Mouse (Mus musculus): ENCODE measurements around the gene Mier3. TPM values are rescaled to one million over a fixed set of nuclear protein-coding genes. Genes with fewer than 3 reads are reported as not detected.

Gene Mier3
- polyA plus RNA-seq, 1 experiment from 2014 or later: 15.5 TPM

DNA sequence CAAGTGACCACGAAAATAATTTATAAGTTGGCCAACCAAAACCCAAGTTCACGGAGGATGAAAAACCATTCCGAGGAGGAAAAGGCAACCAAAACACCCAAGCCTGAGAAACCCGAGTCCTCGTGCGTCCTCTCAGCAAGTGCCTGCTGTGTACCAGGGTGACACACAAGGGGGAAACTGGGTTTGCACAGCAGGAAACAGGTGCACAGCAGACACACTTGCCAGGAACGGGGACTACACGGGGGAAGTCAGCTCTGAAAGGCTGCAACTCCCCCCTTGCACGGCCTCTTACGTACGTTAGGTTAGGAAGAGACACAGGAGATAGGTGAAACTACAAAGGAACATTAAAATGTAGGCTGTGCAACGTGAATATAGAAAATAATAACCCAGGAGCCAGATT, 81.7 kb downstream of the Mier3 start:
- no peaks in the 10 kb centered on the region for H3K4me1 ChIP-seq
- DNase-seq (ENCODE audit: low spot score): no peak
- 93% methylated on average over 12 of the region's 12 CpGs for WGBS
- no peaks in the 10 kb centered on the region for H3K9me3 ChIP-seq
- H3K27me3 ChIP-seq (ENCODE audit: insufficient read depth, poor library complexity, severe bottlenecking): no peaks in the 10 kb centered on the region
- H3K36me3 ChIP-seq: peaks cover 98% of the 10 kb centered on the region
- H3K27ac ChIP-seq: no peak overlapping the region
- H3K4me3 ChIP-seq: no peak overlapping the region

Other genes with a start within 250 kb of the Mier3 start
- 62.5 and 75.2 TPM in 2 replicates for gene Gpbp1, start 190.9 kb upstream of the Mier3 start, polyA plus RNA-seq (2016; fragmentation: Nextera tagmentation; extraction: Ambion mirVana)
- gene Gm49496, start 131.0 kb upstream of the Mier3 start, polyA plus RNA-seq (2016; fragmentation: Nextera tagmentation; extraction: Ambion mirVana): not detected in 2 replicates
- gene Gm10198, start 88.2 kb upstream of the Mier3 start, polyA plus RNA-seq (2016; fragmentation: Nextera tagmentation; extraction: Ambion mirVana): not detected in 2 replicates
- gene Map3k1, start 128.0 kb downstream of the Mier3 start, polyA plus RNA-seq (2016; fragmentation: Nextera tagmentation; extraction: Ambion mirVana): 13.8 and 16.6 TPM in 2 replicates